Mouse (Mus musculus) forebrain, embryonic 16.5 days (tissue): ENCODE data around the gene Kantr. TPM values are rescaled to one million over a fixed set of nuclear protein-coding genes. Genes with fewer than 3 reads are reported as not detected.
A peak's percentile ranks its signal among the peaks of the same experiment; 100 is the strongest.

Source experiments
- ATAC-seq: fragments of 200-750 bp; cut with Nextera tagmentation; 2 replicates; pipeline ENCODE4 v1.8.0; 2017; ENCODE audit warnings: mild to moderate bottlenecking, moderate library complexity
- H3K27ac ChIP-seq: fragments of 300-500 bp; sonication (generic); 2 replicates; pipeline ENCODE4 v1.5.1; 2014; ENCODE audit warnings: low read length, control low read depth
- H3K27me3 ChIP-seq: fragments of 300-500 bp; sonication (generic); replicated peaks from 2 replicates; pipeline ENCODE4 v1.6.1; 2014; ENCODE audit warnings: low read length; ENCODE audit not compliant: control insufficient read depth, insufficient read depth
- H3K36me3 ChIP-seq: fragments of 300-500 bp; sonication (generic); 2 replicates; pipeline ENCODE4 v1.6.1; 2014; ENCODE audit not compliant: control insufficient read depth, insufficient read depth
- H3K4me1 ChIP-seq: fragments of 300-500 bp; sonication (generic); replicated peaks from 2 replicates; pipeline ENCODE4 v1.6.1; 2014; ENCODE audit warnings: low read length; ENCODE audit not compliant: control insufficient read depth, insufficient read depth
- H3K4me2 ChIP-seq: fragments of 300-500 bp; sonication (generic); 2 replicates; pipeline ENCODE4 v1.6.1; 2014; ENCODE audit warnings: mild to moderate bottlenecking, low read length, control low read depth
- H3K4me3 ChIP-seq: fragments of 300-500 bp; sonication (generic); replicated peaks from 2 replicates; pipeline ENCODE4 v1.5.1; 2014; ENCODE audit warnings: mild to moderate bottlenecking, low read length, control low read depth
- H3K9ac ChIP-seq: fragments of 300-500 bp; sonication (generic); replicated peaks from 2 replicates; pipeline ENCODE4 v1.6.1; 2014; ENCODE audit warnings: low read depth, low read length, control low read depth
- H3K9me3 ChIP-seq: fragments of 300-500 bp; sonication (generic); 2 replicates; pipeline ENCODE4 v1.6.1; 2016; ENCODE audit warnings: low read length; ENCODE audit not compliant: control insufficient read depth
- WGBS: fragments of 180-500 bp; shearing (Covaris S2); extraction: QIAGEN DNeasy Blood & Tissue Kit; methylation state at CpG from one replicate; pipeline ENCODE4 v1.1.7; 2014; 5-methylcytosine and 5-hydroxymethylcytosine counted together
- polyA plus RNA-seq: library from polyadenylated mRNA; unstranded; fragments of >200 nt; fragmentation: Nextera tagmentation; extraction: Ambion mirVana; gene quantifications from 2 replicates; pipeline ENCODE4 v1.2.1, GENCODE M21; 2015

Gene Kantr
- 27.3 and 35.1 TPM in 2 replicates for polyA plus RNA-seq

DNA sequence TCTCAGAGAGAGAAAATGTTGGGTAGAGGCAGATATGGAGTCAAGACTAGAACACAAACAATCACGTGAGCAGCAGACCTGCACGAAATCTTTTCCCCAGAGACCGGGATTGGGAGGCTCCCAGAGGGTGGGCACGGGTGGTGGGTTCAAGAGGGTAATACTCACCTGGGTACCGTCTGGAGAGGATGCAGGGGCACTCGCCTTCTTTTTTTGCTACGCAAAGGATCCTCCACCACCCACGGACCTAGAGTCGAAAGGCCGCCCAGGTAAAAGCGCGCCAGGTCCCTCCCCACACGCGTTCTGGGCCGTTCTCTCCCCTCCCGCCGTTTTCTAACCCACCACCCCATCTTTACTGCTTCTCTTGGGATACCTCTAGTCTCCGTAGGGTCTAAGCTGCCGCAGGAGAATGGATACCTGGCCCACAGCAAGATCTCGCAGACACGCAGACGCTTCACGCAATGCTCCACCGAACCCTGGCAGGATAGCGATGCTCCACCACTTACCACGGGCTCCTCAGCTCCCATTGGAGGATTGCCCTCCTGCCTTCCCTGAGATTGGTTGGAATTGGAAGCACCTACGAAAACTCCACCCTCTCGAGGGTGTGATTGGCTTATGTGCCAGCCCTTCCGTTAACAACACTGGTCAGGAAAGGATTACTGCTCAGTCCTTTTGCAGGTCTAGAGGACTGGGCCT, at the start of gene Kantr:
Gene Kantr, minus strand, starts transcription at position 500 of the 693 bp plus-strand sequence.
- no peaks in the 10 kb centered on the region for H3K9me3 ChIP-seq
- H3K4me1 ChIP-seq, result peaks cover 3% of the 10 kb centered on the region; the same call in 1 of the 2 replicates
- peak within 1 kb of the TSS; percentile 64 for H3K9ac ChIP-seq
- peak; percentile 100 for ATAC-seq
- peak within 1 kb of the TSS; percentile 57 for H3K4me2 ChIP-seq
- peak within 1 kb of the TSS; percentile 44 for H3K27ac ChIP-seq
- no peaks in the 10 kb centered on the region for H3K36me3 ChIP-seq
- WGBS, result 14% methylated on average over 29 of the region's 29 CpGs
- peaks cover 7% of the 10 kb centered on the region; the same call in 1 of the 2 replicates for H3K27me3 ChIP-seq
- H3K4me3 ChIP-seq, result peak within 1 kb of the TSS; percentile 55

DNA sequence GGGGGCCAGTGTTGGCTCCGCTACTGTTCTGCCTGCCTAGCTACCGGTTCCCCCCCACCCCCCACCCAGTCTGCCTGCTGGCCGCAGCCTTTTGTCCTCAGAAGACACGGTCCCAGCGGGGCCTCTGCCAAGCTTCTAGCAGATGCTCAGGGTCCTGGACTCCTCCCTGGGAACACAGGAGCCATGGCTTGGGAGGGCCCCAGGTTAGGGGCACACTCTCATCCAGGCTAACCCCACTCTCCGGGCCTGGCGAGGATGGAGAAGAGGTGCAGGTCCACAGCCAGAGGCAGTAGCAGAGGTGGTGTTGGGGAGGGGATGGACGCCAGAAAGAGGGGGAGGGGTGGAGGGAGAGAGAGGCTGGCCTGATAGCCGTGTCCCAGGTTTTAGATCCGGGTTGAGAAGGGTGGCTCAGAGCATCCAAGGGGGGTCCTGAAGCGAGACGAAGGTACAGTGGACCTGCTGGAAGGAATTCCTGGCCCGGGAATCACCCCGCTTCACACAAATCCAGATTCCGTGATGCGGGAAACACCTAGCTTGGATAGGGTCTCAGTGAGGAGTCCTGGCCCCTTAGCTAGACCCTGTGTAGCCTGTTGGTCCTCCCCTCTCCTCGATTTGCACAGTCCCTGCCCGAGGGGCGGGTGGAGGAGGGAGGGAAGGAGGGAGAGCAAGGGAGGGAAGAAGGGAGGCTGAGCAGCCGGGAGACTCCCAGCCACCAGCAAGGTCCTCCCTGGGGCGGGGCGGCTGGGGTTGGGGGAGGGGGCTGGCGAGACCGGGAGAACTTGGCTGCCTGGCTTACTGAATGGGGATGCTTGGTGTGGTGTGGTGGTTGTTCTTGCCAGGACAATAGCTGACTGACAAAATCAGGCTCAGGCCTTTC, 41.3 kb upstream of the Kantr start, which contains the start of gene Gpr173:
Gene Gpr173, minus strand, starts transcription at position 308 of the 877 bp plus-strand sequence.
- Histone ChIP-seq H3K4me1 (peaks cover 15% of the 10 kb centered on the region), H3K4me3 (peak within 1 kb of the TSS; percentile 65), H3K36me3 (no peaks in the 10 kb centered on the region), H3K9ac (peak within 1 kb of the TSS; percentile 79), H3K4me2 (peak within 1 kb of the TSS; percentile 44), H3K27me3 (peaks cover 4% of the 10 kb centered on the region; the same call in 1 of the 2 replicates), H3K9me3 (no peaks in the 10 kb centered on the region), H3K27ac (peak within 1 kb of the TSS; percentile 78)
- ATAC-seq, result peak; percentile 97
- 19% methylated on average over 22 of the region's 24 CpGs for WGBS

DNA sequence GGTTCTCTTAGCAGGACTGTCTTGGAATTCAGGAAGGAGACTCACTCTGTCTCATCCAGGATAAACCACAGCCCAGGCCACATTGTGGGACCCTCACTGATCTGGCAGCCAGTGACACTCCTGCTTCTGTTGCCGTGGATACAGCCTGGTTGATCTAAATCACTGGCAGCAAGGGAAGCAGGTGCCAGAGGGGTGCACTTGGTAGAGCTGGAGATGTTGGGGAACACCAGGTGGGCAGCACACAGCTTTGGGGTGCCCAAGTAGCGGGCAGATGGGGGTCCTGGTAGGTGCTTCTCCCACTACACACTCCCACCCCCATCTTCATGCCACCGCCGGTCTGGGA, 40.7 kb upstream of the Kantr start:
- H3K27me3 ChIP-seq, result peaks cover 4% of the 10 kb centered on the region; the same call in 1 of the 2 replicates
- H3K9ac ChIP-seq, result peak overlapping the region; percentile 79
- peak; percentile 34 for ATAC-seq
- WGBS, result 14% methylated on average over 4 of the region's 4 CpGs
- H3K4me3 ChIP-seq, result peak overlapping the region; percentile 65
- H3K36me3 ChIP-seq, result no peaks in the 10 kb centered on the region
- H3K27ac ChIP-seq, result peak overlapping the region; percentile 78
- H3K4me1 ChIP-seq, result peaks cover 15% of the 10 kb centered on the region
- no peaks in the 10 kb centered on the region for H3K9me3 ChIP-seq
- H3K4me2 ChIP-seq, result peak overlapping the region; percentile 44

GRCm38 (mm10) chrX:152366418-152366817, 39.1 kb upstream of the Kantr start:
- WGBS, result 48% methylated on average over 2 of the region's 2 CpGs
- no peak overlapping the region for H3K9ac ChIP-seq

GRCm38 (mm10) chrX:152352553-152353153, 25.4 kb upstream of the Kantr start:
- H3K4me3 ChIP-seq, result no peak overlapping the region
- H3K27ac ChIP-seq, result no peak overlapping the region
- no peaks in the 10 kb centered on the region for H3K9me3 ChIP-seq
- no peaks in the 10 kb centered on the region for H3K36me3 ChIP-seq
- 30% methylated on average over 5 of the region's 5 CpGs for WGBS
- no peak overlapping the region for H3K4me2 ChIP-seq
- H3K4me1 ChIP-seq, result no peaks in the 10 kb centered on the region
- ATAC-seq, result peak; percentile 90
- H3K9ac ChIP-seq, result no peak overlapping the region
- peaks cover 2% of the 10 kb centered on the region; the same call in 1 of the 2 replicates for H3K27me3 ChIP-seq

More at GRCm38 (mm10) chrX:152366418-152366817, 39.1 kb upstream of the Kantr start:
- Histone ChIP-seq H3K4me3 (no peak overlapping the region), H3K9me3 (no peaks in the 10 kb centered on the region), H3K4me1 (peaks cover 15% of the 10 kb centered on the region), H3K27ac (no peak overlapping the region), H3K4me2 (peak overlapping the region; percentile 44), H3K36me3 (no peaks in the 10 kb centered on the region), H3K27me3 (peaks cover 4% of the 10 kb centered on the region; the same call in 1 of the 2 replicates)
- ATAC-seq, result no peak

DNA sequence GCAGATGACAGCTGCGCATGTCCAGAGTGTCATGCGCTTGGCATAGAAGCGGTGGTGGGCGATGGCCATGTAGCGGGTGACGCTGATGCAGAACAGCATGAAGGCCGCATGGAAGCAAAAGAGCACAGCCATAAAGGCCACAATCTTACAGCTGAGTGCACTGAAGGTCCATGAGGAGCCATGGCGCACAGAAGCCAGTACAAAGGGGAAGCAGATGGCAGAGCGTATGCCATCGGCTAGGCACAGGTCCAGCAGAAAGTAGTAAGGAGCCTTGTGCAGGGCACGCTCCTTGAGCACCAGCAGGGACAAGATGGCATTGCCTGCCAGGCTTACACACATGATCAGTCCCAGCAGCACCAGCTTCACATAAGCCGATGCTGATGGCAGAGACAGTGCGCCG, 19.7 kb upstream of the Kantr start:
- Histone ChIP-seq H3K36me3 (no peaks in the 10 kb centered on the region), H3K4me2 (no peak overlapping the region), H3K27ac (no peak overlapping the region), H3K27me3 (peaks cover 14% of the 10 kb centered on the region; the same call in 1 of the 2 replicates), H3K9ac (no peak overlapping the region), H3K4me3 (no peak overlapping the region), H3K4me1 (0 out of 2 replicates have a peak, but pooled peaks cover 3% of the 10 kb centered on the region), H3K9me3 (no peaks in the 10 kb centered on the region)
- ATAC-seq, result no peak
- WGBS, result 89% methylated on average over 14 of the region's 14 CpGs

DNA sequence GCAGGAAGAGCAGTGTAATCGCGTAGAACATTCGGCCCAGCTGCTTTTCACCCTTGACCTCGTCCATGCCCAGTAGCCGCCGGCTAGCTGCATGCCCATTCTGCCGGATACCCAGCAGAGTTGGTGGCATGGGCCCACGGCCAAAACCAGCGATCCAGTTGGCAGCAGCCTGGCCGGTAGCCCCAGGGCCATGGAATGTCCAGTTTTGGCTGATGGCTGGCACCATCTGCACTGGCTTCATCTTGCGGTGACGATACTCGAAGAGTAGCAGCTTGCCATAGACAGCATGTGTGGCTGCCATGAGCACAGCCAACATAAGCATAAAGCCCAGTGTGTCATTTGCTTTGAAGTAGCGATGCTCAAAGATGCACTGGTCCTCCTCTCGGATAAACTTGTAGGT, 19.3 kb upstream of the Kantr start:
- Histone ChIP-seq H3K9me3 (no peaks in the 10 kb centered on the region), H3K4me3 (no peak overlapping the region), H3K36me3 (no peaks in the 10 kb centered on the region), H3K27ac (no peak overlapping the region), H3K4me2 (no peak overlapping the region), H3K4me1 (0 out of 2 replicates have a peak, but pooled peaks cover 3% of the 10 kb centered on the region), H3K27me3 (peaks cover 16% of the 10 kb centered on the region; the same call in 1 of the 2 replicates), H3K9ac (no peak overlapping the region)
- no peak for ATAC-seq
- 89% methylated on average over 15 of the region's 15 CpGs for WGBS

- Histone ChIP-seq H3K9ac (peak overlapping the region; percentile 26; the same call in 1 of the 2 replicates), H3K9me3 (no peaks in the 10 kb centered on the region), H3K4me1 (peaks cover 10% of the 10 kb centered on the region), H3K4me3 (peak overlapping the region; percentile 63), H3K27ac (peak overlapping the region; percentile 81), H3K4me2 (peak overlapping the region; percentile 45), H3K27me3 (peaks cover 17% of the 10 kb centered on the region; the same call in 1 of the 2 replicates), H3K36me3 (0 out of 2 replicates have a peak, but pooled peaks cover 2% of the 10 kb centered on the region)
- 32% methylated on average over 6 of the region's 6 CpGs for whole genome bisulfite sequencing
- no peak for ATAC-seq
These were observed 15.6 kb upstream of the Kantr start for GRCm38 (mm10) chrX:152342903-152343302.
